Mouse (Mus musculus): ENCODE measurements around the gene Rabggta.

Rabggta gene

GRCm38 (mm10) chr14:55697226-55697625 lies 24.8 kb downstream of the Rabggta start:
- DNase-seq (ENCODE audit: low spot score), result no peak

- DNase-seq (ENCODE audit: low spot score), result no peak
Observed at GRCm38 (mm10) chr14:55689433-55689832, 32.6 kb downstream of the Rabggta start.

- DNase-seq (ENCODE audit: low spot score), result no peak
Observed at GRCm38 (mm10) chr14:55682118-55682493, 40.0 kb downstream of the Rabggta start.

DNA sequence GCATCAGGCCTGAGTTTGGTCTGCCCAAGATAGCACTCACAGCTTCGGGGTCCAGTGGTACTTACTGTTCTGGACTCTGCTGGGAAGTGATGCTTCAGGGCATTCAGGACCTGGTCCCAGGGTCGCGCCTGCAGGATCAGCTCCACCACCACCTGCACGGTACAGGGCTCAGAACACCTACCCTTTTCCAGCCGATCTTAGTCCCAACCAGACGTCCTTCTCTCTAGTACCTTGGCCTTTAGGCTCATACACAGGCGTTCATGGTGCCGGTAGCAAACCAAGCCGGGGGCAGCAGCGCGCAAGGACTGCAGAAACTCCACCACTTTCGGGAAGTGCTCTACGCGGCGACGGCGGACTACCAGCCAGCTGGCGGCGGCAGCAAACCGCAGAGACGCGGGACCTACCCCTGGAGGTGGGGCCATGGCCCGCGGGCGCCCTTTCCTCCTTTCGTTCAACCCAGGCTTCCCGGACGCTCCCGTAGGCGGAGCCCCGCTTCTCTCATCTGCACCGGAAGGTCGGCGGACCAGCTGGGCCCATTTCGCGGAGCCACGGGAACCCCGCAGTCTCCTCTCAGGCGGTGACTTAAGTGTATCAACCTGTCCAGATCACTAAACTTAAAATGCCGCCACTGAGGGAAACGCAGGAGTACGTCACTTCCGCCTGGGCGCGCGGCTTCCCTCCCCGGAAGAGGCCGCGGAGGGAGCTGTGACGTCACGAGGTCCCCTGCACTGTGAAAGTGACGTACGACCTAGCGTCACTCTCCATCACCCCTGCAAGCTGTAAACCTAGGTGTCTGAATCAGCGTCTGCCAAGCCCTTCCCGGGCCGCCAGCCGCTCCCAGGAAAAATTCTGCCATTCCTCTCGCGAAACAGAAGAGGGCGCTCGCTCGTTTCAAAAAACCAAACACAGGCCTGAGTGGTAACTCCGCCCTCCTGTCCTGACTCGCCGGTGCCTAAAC lies 40.6 kb downstream of the Rabggta start, which contains the start of gene Tinf2:
Tinf2 (minus strand) TSS at position 661 of the 958 bp plus-strand sequence.
- peak; percentile 90 for DNase-seq (ENCODE audit: low spot score)

GRCm38 (mm10) chr14:55677615-55678014 lies 44.4 kb downstream of the Rabggta start:
- DNase-seq (ENCODE audit: low spot score), result no peak

DNA sequence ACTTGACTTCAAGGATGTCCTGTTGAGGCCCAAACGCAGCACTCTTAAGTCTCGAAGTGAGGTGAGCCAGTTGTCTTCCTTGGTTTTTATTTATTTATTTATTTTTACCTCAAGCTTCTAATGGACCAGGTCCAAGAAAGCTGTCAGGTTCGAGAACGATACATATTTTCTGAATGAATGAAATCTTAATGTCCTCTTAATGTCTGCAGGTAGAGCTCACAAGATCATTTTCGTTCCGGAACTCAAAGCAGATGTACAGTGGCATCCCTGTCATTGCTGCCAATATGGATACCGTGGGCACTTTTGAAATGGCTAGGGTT lies 49.4 kb downstream of the Rabggta start:
- no peak for DNase-seq (ENCODE audit: low spot score)

GRCm38 (mm10) chr14:55671833-55672740 lies 50.0 kb downstream of the Rabggta start, which contains the start of the genes Gmpr2 and Nedd8:
Gene Gmpr2, plus strand, starts transcription at chr14:55671941.
Gene Nedd8, minus strand, starts transcription at chr14:55672124.
- peak; percentile 85 for DNase-seq (ENCODE audit: low spot score)

- no peak for DNase-seq (ENCODE audit: low spot score)
Observed at GRCm38 (mm10) chr14:55671486-55671832, 50.6 kb downstream of the Rabggta start.
